In genomic region chr1:64532067-64532523, GRCm38 (mm10) we compare ENCODE assay signal across 8 mouse cellular contexts. TPM values are rescaled to one million over a fixed set of nuclear protein-coding genes. Genes with fewer than 3 reads are reported as not detected.
DNase-seq lines count a peak whose midpoint lies in the region; ATAC-seq and TF ChIP-seq lines count a peak whose summit lies in the region.

No protein-coding gene starts in this region.

- WGBS in forebrain, embryonic 11.5 days: under 1% methylated on average over 34 of the region's 34 CpGs
- under 1% methylated on average over 34 of the region's 34 CpGs for WGBS in liver, embryonic 11.5 days
- under 1% methylated on average over 34 of the region's 34 CpGs for WGBS in neural tube, embryonic 15.5 days

- H3K4me2 ChIP-seq in forebrain, embryonic 11.5 days (ENCODE audit: low read depth, low read length, severe bottlenecking): peak overlapping the region; percentile 79
- peak overlapping the region; percentile 96 for H3K4me2 ChIP-seq in liver, embryonic 11.5 days
- peak overlapping the region; percentile 93 for H3K4me2 ChIP-seq in neural tube, embryonic 15.5 days

- H3K36me3 ChIP-seq in E14TG2a.4 (ENCODE audit: insufficient read depth, low read length): no peaks in the 10 kb centered on the region
- H3K36me3 ChIP-seq in forebrain, embryonic 11.5 days (ENCODE audit: control insufficient read depth, insufficient read depth, low read length): no peaks in the 10 kb centered on the region
- H3K36me3 ChIP-seq in liver, embryonic 11.5 days (ENCODE audit: control insufficient read depth, insufficient read depth, low read length): no peaks in the 10 kb centered on the region
- H3K36me3 ChIP-seq in neural tube, embryonic 15.5 days: no peaks in the 10 kb centered on the region

- peak overlapping the region; percentile 92 for H3K4me3 ChIP-seq in E14TG2a.4 (replicated peaks; ENCODE audit: low read length)
- peak overlapping the region; percentile 92 for H3K4me3 ChIP-seq in forebrain, embryonic 11.5 days (ENCODE audit: low read depth, low read length)
- H3K4me3 ChIP-seq in liver, embryonic 11.5 days (ENCODE audit: low read depth, low read length): peak overlapping the region; percentile 90
- peak overlapping the region; percentile 89 for H3K4me3 ChIP-seq in neural tube, embryonic 15.5 days (replicated peaks)

- H3K4me1 ChIP-seq in E14TG2a.4 (replicated peaks; ENCODE audit: low read depth, low read length): peaks cover 26% of the 10 kb centered on the region
- H3K4me1 ChIP-seq in forebrain, embryonic 11.5 days (replicated peaks; ENCODE audit: control insufficient read depth, insufficient read depth, low read length): no peaks in the 10 kb centered on the region; the same call in 1 of the 2 replicates
- peaks cover 13% of the 10 kb centered on the region; the same call in 1 of the 2 replicates for H3K4me1 ChIP-seq in liver, embryonic 11.5 days (replicated peaks; ENCODE audit: control insufficient read depth, insufficient read depth, low read length)
- peaks cover 31% of the 10 kb centered on the region for H3K4me1 ChIP-seq in neural tube, embryonic 15.5 days

- peak; percentile 39 for ATAC-seq in frontal cortex, adult (ENCODE audit: low TSS enrichment)
- no peak; the same call in 1 of the 2 replicates for ATAC-seq in forebrain, embryonic 11.5 days (replicated peaks; ENCODE audit: low FRiP score)
- peak; percentile 65 for ATAC-seq in liver, embryonic 11.5 days (replicated peaks; ENCODE audit: low FRiP score)
- peak; percentile 71 for ATAC-seq in neural tube, embryonic 15.5 days (ENCODE audit: low FRiP score)

- peak overlapping the region; percentile 99 for H3K9ac ChIP-seq in forebrain, embryonic 11.5 days (ENCODE audit: low read length)
- H3K9ac ChIP-seq in liver, embryonic 11.5 days (ENCODE audit: low read depth, low read length): peak overlapping the region; percentile 90
- peak overlapping the region; percentile 75 for H3K9ac ChIP-seq in neural tube, embryonic 15.5 days (replicated peaks)

- DNase-seq in frontal cortex, postnatal 14 days (ENCODE audit: low spot score in 2 of 2): no peak
- no peak for DNase-seq in forebrain, embryonic 11.5 days (ENCODE audit: low spot score)
- no peak for DNase-seq in liver, embryonic 11.5 days (ENCODE audit: low spot score)
- no peak for DNase-seq in c-Kit-positive CD71-positive TER-119-positive erythroid progenitor cells, embryonic 14.5 days (ENCODE audit: low spot score)
- no peak for DNase-seq in urinary bladder, adult 2 months (ENCODE audit: low spot score)

- no peak for TF ChIP-seq CTCF in E14TG2a.4 (conservative IDR thresholded peaks at IDR 0.05; ENCODE audit: low read length)

- H3K9me3 ChIP-seq in E14TG2a.4 (ENCODE audit: low read length): no peaks in the 10 kb centered on the region
- H3K9me3 ChIP-seq in forebrain, embryonic 11.5 days (ENCODE audit: control insufficient read depth, low read length): no peaks in the 10 kb centered on the region
- H3K9me3 ChIP-seq in liver, embryonic 11.5 days (ENCODE audit: control insufficient read depth, low read length): no peaks in the 10 kb centered on the region
- no peaks in the 10 kb centered on the region for H3K9me3 ChIP-seq in neural tube, embryonic 15.5 days (replicated peaks)

- H3K27me3 ChIP-seq in E14TG2a.4 (ENCODE audit: insufficient read depth, low read length): no peaks in the 10 kb centered on the region
- H3K27me3 ChIP-seq in forebrain, embryonic 11.5 days (ENCODE audit: control insufficient read depth, insufficient read depth, low read length): no peaks in the 10 kb centered on the region
- no peaks in the 10 kb centered on the region for H3K27me3 ChIP-seq in liver, embryonic 11.5 days (replicated peaks; ENCODE audit: control insufficient read depth, insufficient read depth, low read length)
- H3K27me3 ChIP-seq in neural tube, embryonic 15.5 days (replicated peaks): no peaks in the 10 kb centered on the region

- peak overlapping the region; percentile 66 for H3K27ac ChIP-seq in forebrain, embryonic 11.5 days (ENCODE audit: low read depth, low read length)
- H3K27ac ChIP-seq in liver, embryonic 11.5 days (ENCODE audit: low read depth, low read length): peak overlapping the region; percentile 99
- peak overlapping the region; percentile 100 for H3K27ac ChIP-seq in neural tube, embryonic 15.5 days (replicated peaks)

RNA-seq across cellular contexts. Expression of gene Creb1, which starts 0.3 kb away (rescaled TPM):
- 62.6 and 64.9 TPM in 2 replicates for polyA plus RNA-seq in forebrain, embryonic 11.5 days (2014; fragmentation: Nextera tagmentation; extraction: Ambion mirVana)
- 31.4 and 32.4 TPM in 2 replicates for polyA plus RNA-seq in liver, embryonic 11.5 days (2014; fragmentation: Nextera tagmentation; extraction: Ambion mirVana)
- polyA plus RNA-seq in neural tube, embryonic 15.5 days (2015; fragmentation: Nextera tagmentation; extraction: Ambion mirVana): 25.4 and 27.5 TPM in 2 replicates
- polyA plus RNA-seq in urinary bladder, adult 2 months (2012; rRNA removed): 9.2 and 12.0 TPM in 2 replicates
